Mouse (Mus musculus) hematopoietic multipotent progenitor cell, adult 10-12 weeks (in vitro differentiated cells): ENCODE measurements around the gene Hist1h4n. TPM values are rescaled to one million over a fixed set of nuclear protein-coding genes. Genes with fewer than 3 reads are reported as not detected.

Source experiments
- polyA plus RNA-seq: library from polyadenylated mRNA; stranded (reverse); fragments of >175 nt; gene quantifications from 2 replicates; pipeline ENCODE4 v1.2.3, GENCODE M21; 2012; ENCODE audit warnings: low replicate concordance

Gene Hist1h4n
- polyA plus RNA-seq: 19.6 and 28.2 TPM in 2 replicates

DNA sequence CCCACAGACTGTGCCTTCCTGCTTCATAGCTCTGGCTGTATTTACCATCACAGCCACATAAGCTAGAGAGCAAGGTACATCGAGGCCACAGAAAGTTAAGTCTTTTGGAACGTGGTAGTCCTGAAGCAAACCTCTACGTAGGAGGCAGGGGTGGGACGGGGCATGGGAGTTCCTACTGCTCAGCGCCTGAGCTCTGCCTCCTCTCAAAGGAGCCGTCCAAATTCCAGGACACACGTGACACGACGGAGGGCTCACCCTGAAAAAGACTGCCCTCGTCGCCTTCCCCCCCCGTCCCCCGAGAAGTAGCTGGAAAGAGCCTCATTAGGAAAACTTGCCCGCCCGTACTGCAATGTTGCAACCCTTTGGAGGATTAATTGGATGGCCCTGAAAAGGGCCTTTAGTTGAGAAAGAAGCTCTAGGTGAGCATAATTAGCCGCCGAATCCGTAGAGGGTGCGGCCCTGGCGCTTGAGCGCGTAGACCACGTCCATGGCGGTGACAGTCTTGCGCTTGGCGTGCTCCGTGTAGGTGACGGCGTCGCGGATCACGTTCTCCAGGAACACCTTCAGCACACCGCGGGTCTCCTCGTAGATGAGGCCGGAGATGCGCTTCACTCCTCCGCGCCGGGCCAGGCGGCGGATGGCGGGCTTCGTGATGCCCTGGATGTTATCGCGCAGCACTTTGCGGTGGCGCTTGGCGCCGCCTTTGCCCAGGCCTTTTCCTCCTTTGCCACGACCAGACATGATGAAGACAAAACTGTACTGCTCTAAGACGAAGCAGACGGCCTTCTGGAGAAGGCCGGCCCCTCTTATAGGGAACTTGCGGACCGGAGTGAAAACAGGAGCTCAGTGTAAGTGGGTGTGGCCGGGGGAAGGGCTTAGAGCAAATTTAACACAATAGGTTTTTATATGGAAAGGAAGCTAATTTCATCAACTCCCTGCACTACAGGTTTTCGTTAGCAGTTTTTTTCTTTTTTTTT is at the start of gene Hist1h4n:
Gene Hist1h4n, minus strand, starts transcription at position 779 of the 977 bp plus-strand sequence.

DNA sequence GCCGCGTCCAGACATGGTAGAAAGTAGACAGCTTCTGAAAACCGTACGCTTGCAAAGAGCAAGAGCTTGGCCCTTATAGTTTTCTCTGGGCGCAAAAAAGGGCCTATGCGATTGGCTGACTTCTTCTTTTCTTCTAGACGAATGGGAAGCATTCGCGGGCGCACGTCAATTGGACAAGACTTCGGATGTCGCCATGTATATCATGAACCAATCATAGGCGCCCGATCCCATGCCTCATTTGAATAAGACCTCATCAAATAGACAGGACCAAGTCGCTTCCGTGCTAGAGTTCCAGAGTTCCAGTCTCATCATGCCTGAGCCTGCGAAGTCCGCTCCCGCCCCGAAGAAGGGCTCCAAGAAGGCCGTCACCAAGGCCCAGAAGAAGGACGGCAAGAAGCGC is 1.5 kb upstream of the Hist1h4n start, which contains the start of the genes Hist1h2ap and Hist1h2br:
Gene Hist1h2ap, minus strand, starts transcription at position 47 of the 400 bp plus-strand sequence.
Gene Hist1h2br, plus strand, starts transcription at position 283 of the 400 bp plus-strand sequence.

DNA sequence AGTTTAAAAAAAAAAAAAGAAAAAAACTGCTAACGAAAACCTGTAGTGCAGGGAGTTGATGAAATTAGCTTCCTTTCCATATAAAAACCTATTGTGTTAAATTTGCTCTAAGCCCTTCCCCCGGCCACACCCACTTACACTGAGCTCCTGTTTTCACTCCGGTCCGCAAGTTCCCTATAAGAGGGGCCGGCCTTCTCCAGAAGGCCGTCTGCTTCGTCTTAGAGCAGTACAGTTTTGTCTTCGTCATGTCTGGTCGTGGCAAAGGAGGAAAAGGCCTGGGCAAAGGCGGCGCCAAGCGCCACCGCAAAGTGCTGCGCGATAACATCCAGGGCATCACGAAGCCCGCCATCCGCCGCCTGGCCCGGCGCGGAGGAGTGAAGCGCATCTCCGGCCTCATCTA is 20.5 kb downstream of the Hist1h4n start, which contains the start of gene Hist1h4m:
Gene Hist1h4m, plus strand, starts transcription at position 208 of the 400 bp plus-strand sequence.

DNA sequence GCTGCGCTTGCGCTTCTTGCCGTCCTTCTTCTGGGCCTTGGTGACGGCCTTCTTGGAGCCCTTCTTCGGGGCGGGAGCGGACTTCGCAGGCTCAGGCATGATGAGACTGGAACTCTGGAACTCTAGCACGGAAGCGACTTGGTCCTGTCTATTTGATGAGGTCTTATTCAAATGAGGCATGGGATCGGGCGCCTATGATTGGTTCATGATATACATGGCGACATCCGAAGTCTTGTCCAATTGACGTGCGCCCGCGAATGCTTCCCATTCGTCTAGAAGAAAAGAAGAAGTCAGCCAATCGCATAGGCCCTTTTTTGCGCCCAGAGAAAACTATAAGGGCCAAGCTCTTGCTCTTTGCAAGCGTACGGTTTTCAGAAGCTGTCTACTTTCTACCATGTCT is 21.9 kb downstream of the Hist1h4n start, which contains the start of the genes Hist1h2bq and Hist1h2ao:
Gene Hist1h2bq, minus strand, starts transcription at position 125 of the 400 bp plus-strand sequence.
Gene Hist1h2ao, plus strand, starts transcription at position 393 of the 400 bp plus-strand sequence.

DNA sequence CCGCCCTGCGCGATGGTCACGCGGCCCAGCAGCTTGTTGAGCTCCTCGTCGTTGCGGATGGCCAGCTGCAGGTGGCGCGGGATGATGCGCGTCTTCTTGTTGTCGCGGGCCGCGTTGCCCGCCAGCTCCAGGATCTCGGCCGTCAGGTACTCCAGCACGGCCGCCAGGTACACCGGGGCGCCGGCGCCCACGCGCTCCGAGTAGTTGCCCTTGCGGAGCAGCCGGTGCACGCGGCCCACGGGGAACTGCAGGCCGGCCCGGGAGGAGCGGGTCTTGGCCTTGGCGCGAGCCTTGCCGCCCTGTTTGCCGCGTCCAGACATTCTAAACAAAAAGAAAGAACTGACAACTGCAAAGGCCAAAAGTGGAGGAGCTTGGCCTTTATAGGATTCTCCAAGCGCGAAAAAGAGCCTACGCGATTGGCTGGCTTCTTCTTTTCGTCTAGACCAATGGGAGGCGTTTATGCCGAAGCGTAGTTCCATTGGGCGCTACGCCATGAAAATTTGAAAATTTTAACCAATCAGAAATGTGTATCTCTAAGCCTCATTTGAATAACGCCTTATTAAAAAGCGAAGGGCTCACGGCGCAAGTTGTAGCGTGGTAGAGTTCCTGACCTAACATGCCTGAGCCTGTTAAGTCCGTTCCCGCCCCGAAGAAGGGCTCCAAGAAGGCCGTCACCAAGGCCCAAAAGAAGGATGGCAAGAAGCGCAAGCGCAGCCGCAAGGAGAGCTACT is 44.9 kb downstream of the Hist1h4n start, which contains the start of the genes Hist1h2an and Hist1h2bp:
Gene Hist1h2an, minus strand, starts transcription at position 320 of the 731 bp plus-strand sequence.
Gene Hist1h2bp, plus strand, starts transcription at position 563 of the 731 bp plus-strand sequence.

DNA sequence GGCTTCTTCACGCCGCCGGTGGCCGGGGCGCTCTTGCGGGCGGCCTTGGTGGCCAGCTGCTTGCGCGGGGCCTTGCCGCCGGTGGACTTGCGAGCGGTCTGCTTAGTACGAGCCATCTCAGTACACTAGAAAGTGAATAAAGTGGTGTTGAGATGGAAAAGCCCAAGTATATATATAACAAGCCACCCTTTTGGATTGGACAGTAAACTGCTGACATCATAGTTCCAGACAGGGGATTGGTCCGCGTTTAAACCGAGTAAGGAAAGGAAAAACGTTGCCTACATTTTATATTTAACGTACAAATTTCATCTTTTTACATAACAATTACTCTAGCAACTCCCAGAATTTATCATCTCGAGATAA is 48.8 kb downstream of the Hist1h4n start, which contains the start of gene Hist1h3i:
Gene Hist1h3i, minus strand, starts transcription at position 116 of the 363 bp plus-strand sequence.

Other genes with a start within 250 kb of the Hist1h4n start
- gene Olfr1362, start 218.2 kb downstream of the Hist1h4n start, polyA plus RNA-seq: not detected in 2 replicates
- not detected in 2 replicates for gene Olfr11, start 189.7 kb downstream of the Hist1h4n start, polyA plus RNA-seq
- not detected in 2 replicates for gene Olfr1361, start 168.8 kb downstream of the Hist1h4n start, polyA plus RNA-seq
- not detected in 2 replicates for gene Olfr1360, start 154.8 kb downstream of the Hist1h4n start, polyA plus RNA-seq
- gene Olfr1359, start 134.1 kb downstream of the Hist1h4n start, polyA plus RNA-seq: not detected in 2 replicates
- gene Hist1h2bl, start 116.1 kb downstream of the Hist1h4n start, polyA plus RNA-seq: 2.0 TPM in 1 of 2 replicates, not detected in the other
- gene Hist1h2ai, start 115.8 kb downstream of the Hist1h4n start, polyA plus RNA-seq: 11.2 and 13.3 TPM in 2 replicates
- 20.5 and 29.9 TPM in 2 replicates for gene Hist1h3h, start 114.5 kb downstream of the Hist1h4n start, polyA plus RNA-seq
- gene Hist1h2bm, start 110.2 kb downstream of the Hist1h4n start, polyA plus RNA-seq: 0.85 and 0.91 TPM in 2 replicates
- 0.72 and 1.6 TPM in 2 replicates for gene Hist1h4j, start 97.1 kb downstream of the Hist1h4n start, polyA plus RNA-seq
- gene Hist1h4k, start 81.7 kb downstream of the Hist1h4n start, polyA plus RNA-seq: 10.5 and 30.0 TPM in 2 replicates
- gene Hist1h2ak, start 78.4 kb downstream of the Hist1h4n start, polyA plus RNA-seq: 17.5 and 23.9 TPM in 2 replicates
- 0.92 TPM in 1 of 2 replicates, not detected in the other for gene Hist1h2bn, start 78.1 kb downstream of the Hist1h4n start, polyA plus RNA-seq
- gene Hist1h1b, start 51.6 kb downstream of the Hist1h4n start, polyA plus RNA-seq: 4.1 TPM in 1 of 2 replicates, not detected in the other
- 6.5 and 18.1 TPM in 2 replicates for gene Hist1h3i, start 48.8 kb downstream of the Hist1h4n start, polyA plus RNA-seq
- 15.3 and 16.1 TPM in 2 replicates for gene Hist1h2an, start 45.0 kb downstream of the Hist1h4n start, polyA plus RNA-seq
- gene Hist1h2bp, start 44.7 kb downstream of the Hist1h4n start, polyA plus RNA-seq: 0.47 and 2.4 TPM in 2 replicates
- gene Hist1h2bq, start 22.0 kb downstream of the Hist1h4n start, polyA plus RNA-seq: 5.8 and 8.5 TPM in 2 replicates
- gene Hist1h2ao, start 21.7 kb downstream of the Hist1h4n start, polyA plus RNA-seq: 1,820 and 2,295 TPM in 2 replicates
- 19.5 and 44.0 TPM in 2 replicates for gene Hist1h4m, start 20.4 kb downstream of the Hist1h4n start, polyA plus RNA-seq
- 1,183 and 6,694 TPM in 2 replicates for gene Hist1h2ap, start 1.3 kb upstream of the Hist1h4n start, polyA plus RNA-seq
- gene Hist1h2br, start 1.5 kb upstream of the Hist1h4n start, polyA plus RNA-seq: 5.3 and 9.4 TPM in 2 replicates
- 0.08 and 0.25 TPM in 2 replicates for gene Zfp184, start 112.9 kb upstream of the Hist1h4n start, polyA plus RNA-seq
- not detected in 2 replicates for gene Pom121l2, start 149.0 kb upstream of the Hist1h4n start, polyA plus RNA-seq
- 0.55 and 1.3 TPM in 2 replicates for gene Prss16, start 177.5 kb upstream of the Hist1h4n start, polyA plus RNA-seq
- 0.54 and 2.4 TPM in 2 replicates for gene Hist1h2ah, start 203.4 kb upstream of the Hist1h4n start, polyA plus RNA-seq
- 2.3 and 6.0 TPM in 2 replicates for gene Hist1h2bk, start 203.7 kb upstream of the Hist1h4n start, polyA plus RNA-seq
- 17.4 and 21.6 TPM in 2 replicates for gene Hist1h4i, start 209.2 kb upstream of the Hist1h4n start, polyA plus RNA-seq
- gene Hist1h2ag, start 210.7 kb upstream of the Hist1h4n start, polyA plus RNA-seq: 5.8 and 8.8 TPM in 2 replicates
- gene Hist1h2bj, start 211.0 kb upstream of the Hist1h4n start, polyA plus RNA-seq: 4.1 and 4.8 TPM in 2 replicates